Mouse (Mus musculus) T-helper 1 cell (primary cell): Measurements from ENCODE around the gene Hadhb.

ENCODE experiments used
- in situ Hi-C: fragments of 300-600 bp; cut with MboI, MseI; formaldehyde crosslinking; loops from one replicate; pipeline ENCODE4 v1.15.1; 2025; ENCODE audit warnings: high pct_unique_total_duplicates

Gene Hadhb

GRCm38 (mm10) chr5:30154474-30155394 lies at the start of gene Hadhb, which contains the start of gene Hadha:
TSS of gene Hadhb (plus strand) at chr5:30155248.
TSS of gene Hadha (minus strand) at chr5:30155162.
- in situ Hi-C loops = no loop called here

- in situ Hi-C loops = no loop called here
Observed at GRCm38 (mm10) chr5:30105668-30106300, 49.3 kb upstream of the Hadhb start, which contains the start of gene 3110082J24Rik. TSS of gene 3110082J24Rik (minus strand) at chr5:30106086.

- in situ Hi-C loops = no loop called here
Observed at GRCm38 (mm10) chr5:30106756-30107155, 48.3 kb upstream of the Hadhb start.

GRCm38 (mm10) chr5:30107186-30107585 lies 47.9 kb upstream of the Hadhb start:
- in situ Hi-C loops = no loop called here

- in situ Hi-C loops = no loop called here
Observed at GRCm38 (mm10) chr5:30107611-30108041, 47.4 kb upstream of the Hadhb start.

- in situ Hi-C loops = no loop called here
Observed at GRCm38 (mm10) chr5:30108233-30108632, 46.8 kb upstream of the Hadhb start.

GRCm38 (mm10) chr5:30109899-30110298 lies 45.1 kb upstream of the Hadhb start:
- in situ Hi-C loops = no loop called here

GRCm38 (mm10) chr5:30110371-30111060 lies 44.5 kb upstream of the Hadhb start:
- in situ Hi-C loops = no loop called here

- in situ Hi-C loops = no loop called here
Observed at GRCm38 (mm10) chr5:30111126-30111525, 43.9 kb upstream of the Hadhb start.

- in situ Hi-C loops = no loop called here
Observed at GRCm38 (mm10) chr5:30111771-30112170, 43.3 kb upstream of the Hadhb start.

GRCm38 (mm10) chr5:30112533-30113068 lies 42.4 kb upstream of the Hadhb start:
- in situ Hi-C loops = no loop called here

GRCm38 (mm10) chr5:30113881-30114760 lies 40.9 kb upstream of the Hadhb start:
- in situ Hi-C loops = no loop called here

- in situ Hi-C loops = loop anchor here (5.0 kb wide), 1 partner anchor 228 kb away; no protein-coding TSS in a partner anchor
Observed at GRCm38 (mm10) chr5:30114761-30115140, 40.3 kb upstream of the Hadhb start.

- in situ Hi-C loops = loop anchor here (5.0 kb wide), 1 partner anchor 227 kb away; no protein-coding TSS in a partner anchor
Observed at GRCm38 (mm10) chr5:30115718-30116117, 39.3 kb upstream of the Hadhb start.

- in situ Hi-C loops = loop anchor here (5.0 kb wide), 1 partner anchor 224 kb away; no protein-coding TSS in a partner anchor
Observed at GRCm38 (mm10) chr5:30118018-30118417, 37.0 kb upstream of the Hadhb start.

GRCm38 (mm10) chr5:30119163-30119562 lies 35.9 kb upstream of the Hadhb start:
- in situ Hi-C loops = loop anchor here (5.0 kb wide), 1 partner anchor 223 kb away; no protein-coding TSS in a partner anchor

GRCm38 (mm10) chr5:30120106-30120505 lies 34.9 kb upstream of the Hadhb start:
- in situ Hi-C loops = loop anchor here (10.0 kb wide), 1 partner anchor 685 kb away; the partner anchor contains the start of gene Nom1

- in situ Hi-C loops = loop anchor here (10.0 kb wide), 1 partner anchor 688 kb away; the partner anchor contains the start of gene Nom1
Observed at GRCm38 (mm10) chr5:30122481-30122880, 32.6 kb upstream of the Hadhb start.

GRCm38 (mm10) chr5:30125587-30125986 lies 29.5 kb upstream of the Hadhb start:
- in situ Hi-C loops = loop anchor here (10.0 kb wide), 1 partner anchor 691 kb away; the partner anchor contains the start of gene Nom1

- in situ Hi-C loops = loop anchor here (10.0 kb wide), 1 partner anchor 692 kb away; the partner anchor contains the start of gene Nom1
Observed at GRCm38 (mm10) chr5:30126756-30127155, 28.3 kb upstream of the Hadhb start.
